Mouse (Mus musculus) heart, adult 2 months (tissue): Measurements from ENCODE around the gene Nlgn2. TPM values are rescaled to one million over a fixed set of nuclear protein-coding genes. Genes with fewer than 3 reads are reported as not detected.

Experiments used
- DNase-seq, 2 experiments: peaks; one replicate each; pipeline ENCODE4 v3.0.0; 2021
- H3K27ac ChIP-seq: fragments of 200-600 bp; 2 replicates; pipeline ENCODE4 v1.8.1; 2022
- H3K27me3 ChIP-seq: fragments of 200-500 bp; 2 replicates; pipeline ENCODE4 v1.6.1; 2012; ENCODE audit warnings: mild to moderate bottlenecking, low read length, inconsistent platforms, mixed read lengths; ENCODE audit not compliant: control insufficient read depth, insufficient read depth
- H3K36me3 ChIP-seq: fragments of 200-500 bp; 2 replicates; pipeline ENCODE4 v1.6.1; 2012; ENCODE audit warnings: low read length, inconsistent platforms; ENCODE audit not compliant: control insufficient read depth, insufficient read depth
- H3K4me1 ChIP-seq: fragments of 200-500 bp; 2 replicates; pipeline ENCODE4 v1.6.1; 2011; ENCODE audit warnings: low read length; ENCODE audit not compliant: control insufficient read depth, insufficient read depth
- H3K4me3 ChIP-seq: fragments of 200-600 bp; 2 replicates; pipeline ENCODE4 v1.8.1; 2022
- H3K79me2 ChIP-seq: fragments of 200-500 bp; replicated peaks from 2 replicates; pipeline ENCODE4 v1.6.1; 2012; ENCODE audit warnings: mild to moderate bottlenecking, inconsistent platforms, low read length, moderate library complexity, mixed read lengths; ENCODE audit not compliant: control insufficient read depth, insufficient read depth
- H3K9ac ChIP-seq: fragments of 200-500 bp; 2 replicates; pipeline ENCODE4 v1.6.1; 2012; ENCODE audit warnings: low read depth, mild to moderate bottlenecking, control low read depth, inconsistent platforms, low read length, mixed read lengths
- CTCF ChIP-seq: fragments of 200-600 bp; IDR thresholded peaks from 2 replicates; pipeline ENCODE4 v1.8.1; 2022; ENCODE audit warnings: antibody characterized with exemption, mild to moderate bottlenecking, moderate library complexity
- EP300 ChIP-seq: fragments of 200-500 bp; IDR thresholded peaks from 2 replicates; pipeline ENCODE4 v1.6.1; 2011; ENCODE audit warnings: low read depth, low read length, control low read depth; ENCODE audit not compliant: insufficient read depth
- POLR2A ChIP-seq: fragments of 200-500 bp; IDR thresholded peaks from 2 replicates; pipeline ENCODE4 v1.6.1; 2011; ENCODE audit warnings: mild to moderate bottlenecking, low read depth, low read length, control low read depth; ENCODE audit not compliant: insufficient read depth
- WGBS: fragments of 180-500 bp; shearing (Covaris S2); methylation state at CpG from one replicate; pipeline ENCODE4 v1.1.7; 2018; 5-methylcytosine and 5-hydroxymethylcytosine counted together
- intact Hi-C: fragments of 180-260 bp; cut with DNase I; formaldehyde crosslinking; loops from one replicate; pipeline ENCODE4 v1.15.1; 2025
- polyA plus RNA-seq: library from polyadenylated mRNA; depleted of rRNA; stranded (reverse); fragments of >200 nt; gene quantifications from 2 replicates; pipeline ENCODE4 v1.2.3, GENCODE M21; 2012
- total RNA-seq, 2 experiments: library from RNA; stranded (reverse); gene quantifications; 2 replicates each; pipeline ENCODE4 v1.2.3; 2021

Gene Nlgn2
- total and polyA plus RNA-seq, 3 experiments = 3.4 to 6.7 (median 5.0) TPM

GRCm38 (mm10) chr11:69800392-69801197, 37.0 kb downstream of the Nlgn2 start:
- TF ChIP-seq CTCF = no peak
- Histone ChIP-seq H3K9ac (peak overlapping the region; percentile 55), H3K79me2 (no peaks in the 10 kb centered on the region), H3K27ac (no peak overlapping the region), H3K4me1 (peaks cover 4% of the 10 kb centered on the region; the same call in 1 of the 2 replicates), H3K4me3 (peak overlapping the region; percentile 49), H3K36me3 (no peaks in the 10 kb centered on the region), H3K27me3 (no peaks in the 10 kb centered on the region)
- peak; percentile 53 to 65 for DNase-seq
- intact Hi-C loops = no loop called here
- WGBS = 3% methylated on average over 35 of the region's 36 CpGs

- 16% methylated on average over 11 of the region's 11 CpGs for WGBS
- Histone ChIP-seq H3K9ac (no peak overlapping the region), H3K27me3 (no peaks in the 10 kb centered on the region), H3K36me3 (no peaks in the 10 kb centered on the region), H3K79me2 (no peaks in the 10 kb centered on the region), H3K4me3 (no peak overlapping the region), H3K4me1 (peaks cover 4% of the 10 kb centered on the region; the same call in 1 of the 2 replicates), H3K27ac (no peak overlapping the region)
- intact Hi-C loops = no loop called here
- no peak for DNase-seq
- TF ChIP-seq POLR2A = no peak
- no peak for TF ChIP-seq EP300
These were observed 37.5 kb downstream of the Nlgn2 start for GRCm38 (mm10) chr11:69800138-69800391.

GRCm38 (mm10) chr11:69799394-69800137, 38.0 kb downstream of the Nlgn2 start:
- peak in 1 of 2 experiments; percentile 33 for DNase-seq
- H3K4me1 ChIP-seq = peaks cover 5% of the 10 kb centered on the region; the same call in 1 of the 2 replicates
- no peak overlapping the region for H3K27ac ChIP-seq
- no peaks in the 10 kb centered on the region for H3K36me3 ChIP-seq
- no peak overlapping the region for H3K9ac ChIP-seq
- no peak overlapping the region for H3K4me3 ChIP-seq
- intact Hi-C loops = no loop called here
- WGBS = 50% methylated on average over 12 of the region's 12 CpGs
- no peak for TF ChIP-seq CTCF
- TF ChIP-seq EP300 = no peak
- TF ChIP-seq POLR2A = no peak
- no peaks in the 10 kb centered on the region for H3K27me3 ChIP-seq
- H3K79me2 ChIP-seq = no peaks in the 10 kb centered on the region

- H3K27ac ChIP-seq = no peak overlapping the region
- no peak for DNase-seq
- no peaks in the 10 kb centered on the region for H3K36me3 ChIP-seq
- no peak overlapping the region for H3K4me3 ChIP-seq
- intact Hi-C loops = no loop called here
- WGBS = 81% methylated on average over 7 of the region's 7 CpGs
- no peaks in the 10 kb centered on the region for H3K79me2 ChIP-seq
- H3K27me3 ChIP-seq = no peaks in the 10 kb centered on the region
- TF ChIP-seq CTCF (no peak), POLR2A (no peak), EP300 (no peak)
- H3K9ac ChIP-seq = no peak overlapping the region
- 0 out of 2 replicates have a peak, but pooled peaks cover 1% of the 10 kb centered on the region for H3K4me1 ChIP-seq
These were observed 39.7 kb downstream of the Nlgn2 start for GRCm38 (mm10) chr11:69797924-69798323.

- H3K4me3 ChIP-seq = peak overlapping the region; percentile 89
- WGBS = 4% methylated on average over 13 of the region's 13 CpGs
- no peak for DNase-seq
- H3K27ac ChIP-seq = peak overlapping the region; percentile 95
- no peaks in the 10 kb centered on the region for H3K79me2 ChIP-seq
- no peaks in the 10 kb centered on the region for H3K27me3 ChIP-seq
- 0 out of 2 replicates have a peak, but pooled peaks cover 1% of the 10 kb centered on the region for H3K4me1 ChIP-seq
- TF ChIP-seq EP300 (no peak), CTCF (no peak), POLR2A (no peak)
- no peaks in the 10 kb centered on the region for H3K36me3 ChIP-seq
- H3K9ac ChIP-seq = no peak overlapping the region
- intact Hi-C loops = no loop called here
These were observed 41.6 kb downstream of the Nlgn2 start for GRCm38 (mm10) chr11:69795983-69796435.
